Mouse (Mus musculus): Measurements from ENCODE around the gene Dgkg.

Gene Dgkg

GRCm38 (mm10) chr16:22656533-22657444, at the start of gene Dgkg:
Gene Dgkg (minus strand): TSS chr16:22657221.
- peak; percentile 63 to 67 for DNase-seq

- peak; percentile 87 to 93 for DNase-seq
Measured at GRCm38 (mm10) chr16:22704946-22705345, 47.9 kb upstream of the Dgkg start.

DNA sequence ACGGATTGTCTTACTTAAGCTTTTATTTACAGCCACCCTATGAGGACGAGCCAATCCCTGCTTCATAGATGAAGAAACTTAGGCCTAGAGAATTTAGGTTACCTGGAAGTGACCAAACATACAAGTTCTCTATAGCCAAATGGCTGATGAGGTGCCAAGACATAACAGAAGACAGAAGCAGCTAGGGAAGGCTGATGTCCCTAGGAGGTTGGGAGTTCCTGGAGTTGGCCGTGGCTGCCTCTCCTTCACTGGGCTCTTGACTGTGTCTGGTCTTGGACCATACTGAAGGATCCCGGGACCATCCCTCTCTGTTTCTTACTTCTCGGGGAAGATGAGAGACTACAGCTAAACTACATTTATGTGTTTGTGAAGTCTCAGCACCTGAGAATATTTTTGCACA, 47.1 kb upstream of the Dgkg start:
- peak in 1 of 2 experiments; percentile 31 for DNase-seq

GRCm38 (mm10) chr16:22698846-22699760, 42.1 kb upstream of the Dgkg start:
- peak; percentile 73 to 80 for DNase-seq

DNA sequence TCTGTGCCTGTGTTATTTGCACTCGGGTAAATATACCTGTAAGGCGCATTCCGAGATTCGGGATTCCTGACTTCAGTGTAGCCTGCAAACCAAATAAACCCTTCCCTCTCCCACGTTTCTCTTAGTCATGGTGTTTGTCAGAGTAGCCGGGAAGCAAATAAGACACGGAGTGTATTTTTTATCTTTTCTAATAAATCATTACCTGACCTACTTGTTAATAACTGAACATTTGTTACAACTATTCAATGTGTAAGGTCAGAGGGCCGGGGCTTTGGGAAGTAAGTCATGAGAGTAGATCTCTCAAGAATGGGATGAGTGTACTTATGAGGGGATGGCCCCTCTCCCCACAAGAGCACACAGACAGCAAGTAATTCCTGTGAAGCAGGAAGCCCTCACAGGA, 41.1 kb upstream of the Dgkg start:
- no peak for DNase-seq

- DNase-seq = no peak
Measured at GRCm38 (mm10) chr16:22689622-22690021, 32.6 kb upstream of the Dgkg start.

GRCm38 (mm10) chr16:22687711-22688230, 30.8 kb upstream of the Dgkg start:
- DNase-seq = no peak

DNA sequence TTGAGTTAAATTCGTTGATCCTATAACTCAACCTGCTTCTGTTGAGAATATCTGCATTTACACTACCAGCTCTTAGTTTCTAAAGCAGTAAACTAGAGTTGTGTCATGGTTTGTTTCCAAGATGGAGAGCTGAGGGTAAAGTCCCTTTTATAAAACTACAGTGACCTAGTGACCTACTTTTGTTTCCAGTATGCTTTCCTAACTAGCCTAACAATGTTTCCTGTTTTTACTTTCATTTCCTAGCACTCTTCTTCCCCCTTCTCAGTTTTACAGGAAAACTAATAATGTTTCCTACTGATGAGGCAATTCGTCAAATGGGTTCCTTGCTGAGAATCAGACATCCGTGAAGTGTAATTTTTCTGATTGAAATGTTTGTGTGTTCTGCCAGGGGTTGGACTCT, 26.6 kb upstream of the Dgkg start:
- no peak for DNase-seq

GRCm38 (mm10) chr16:22682727-22683126, 25.7 kb upstream of the Dgkg start:
- no peak for DNase-seq

GRCm38 (mm10) chr16:22679641-22680040, 22.6 kb upstream of the Dgkg start:
- DNase-seq = no peak

GRCm38 (mm10) chr16:22674636-22675035, 17.6 kb upstream of the Dgkg start:
- no peak for DNase-seq

DNA sequence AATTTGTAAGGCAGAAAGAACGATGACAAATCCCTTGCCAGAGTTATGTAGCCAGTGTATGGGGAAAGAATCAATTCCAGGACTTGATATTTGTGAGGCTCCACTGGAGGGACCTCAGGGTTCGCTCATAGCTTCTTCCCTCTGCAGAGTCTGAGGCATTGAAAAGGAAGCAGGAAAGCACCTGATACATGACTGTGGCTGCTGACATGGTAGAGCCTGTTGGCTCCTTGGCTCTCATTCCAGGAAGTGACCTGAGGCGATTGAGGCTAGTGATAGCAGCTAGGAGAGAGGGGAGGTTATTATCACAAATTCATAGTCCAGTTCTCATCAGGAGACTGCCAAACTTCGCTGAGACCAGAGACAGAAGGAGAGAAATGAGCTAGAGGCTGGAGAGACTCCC, 17.1 kb upstream of the Dgkg start:
- DNase-seq = no peak

- DNase-seq = no peak
Measured at GRCm38 (mm10) chr16:22664033-22664432, 7.0 kb upstream of the Dgkg start.

DNA sequence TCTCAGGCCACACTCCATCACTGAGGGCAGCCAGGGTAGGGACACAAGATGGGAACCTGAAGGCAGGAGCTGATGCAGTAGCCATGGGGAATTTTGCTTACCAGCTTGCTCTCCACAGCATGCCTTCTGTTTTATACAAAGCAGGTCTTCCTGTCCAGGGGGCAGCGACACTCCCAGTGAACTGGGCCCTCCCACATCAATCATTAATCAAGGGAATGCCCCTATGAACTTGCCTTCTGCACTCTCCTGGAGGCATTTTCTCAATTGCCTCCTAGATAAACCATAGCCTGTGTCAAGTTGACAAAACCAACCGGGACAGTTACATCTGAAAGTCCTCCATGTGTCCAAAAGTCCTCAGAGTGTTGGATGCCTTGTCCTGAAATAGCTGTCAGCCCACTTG, 6.1 kb upstream of the Dgkg start:
- no peak for DNase-seq

DNA sequence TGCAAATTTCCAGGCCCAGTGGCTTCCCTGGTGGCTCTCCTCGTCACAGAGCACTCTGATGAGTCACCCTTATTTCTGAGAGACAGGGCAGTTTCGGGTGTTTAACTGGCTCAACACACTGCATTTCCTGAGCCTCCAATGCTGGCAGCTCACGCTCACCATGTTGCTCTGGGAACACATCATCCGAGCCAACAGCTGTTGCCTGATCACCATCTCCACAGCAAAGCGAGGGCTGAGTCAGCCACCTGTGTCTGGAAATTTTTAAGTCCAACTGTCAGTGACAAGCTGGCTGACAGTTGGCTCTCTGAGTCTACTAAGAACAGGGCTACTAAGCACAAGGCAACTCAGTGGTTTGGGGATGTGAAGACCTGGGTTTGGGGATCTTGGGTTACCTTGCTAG, 4.1 kb upstream of the Dgkg start:
- DNase-seq = no peak

DNA sequence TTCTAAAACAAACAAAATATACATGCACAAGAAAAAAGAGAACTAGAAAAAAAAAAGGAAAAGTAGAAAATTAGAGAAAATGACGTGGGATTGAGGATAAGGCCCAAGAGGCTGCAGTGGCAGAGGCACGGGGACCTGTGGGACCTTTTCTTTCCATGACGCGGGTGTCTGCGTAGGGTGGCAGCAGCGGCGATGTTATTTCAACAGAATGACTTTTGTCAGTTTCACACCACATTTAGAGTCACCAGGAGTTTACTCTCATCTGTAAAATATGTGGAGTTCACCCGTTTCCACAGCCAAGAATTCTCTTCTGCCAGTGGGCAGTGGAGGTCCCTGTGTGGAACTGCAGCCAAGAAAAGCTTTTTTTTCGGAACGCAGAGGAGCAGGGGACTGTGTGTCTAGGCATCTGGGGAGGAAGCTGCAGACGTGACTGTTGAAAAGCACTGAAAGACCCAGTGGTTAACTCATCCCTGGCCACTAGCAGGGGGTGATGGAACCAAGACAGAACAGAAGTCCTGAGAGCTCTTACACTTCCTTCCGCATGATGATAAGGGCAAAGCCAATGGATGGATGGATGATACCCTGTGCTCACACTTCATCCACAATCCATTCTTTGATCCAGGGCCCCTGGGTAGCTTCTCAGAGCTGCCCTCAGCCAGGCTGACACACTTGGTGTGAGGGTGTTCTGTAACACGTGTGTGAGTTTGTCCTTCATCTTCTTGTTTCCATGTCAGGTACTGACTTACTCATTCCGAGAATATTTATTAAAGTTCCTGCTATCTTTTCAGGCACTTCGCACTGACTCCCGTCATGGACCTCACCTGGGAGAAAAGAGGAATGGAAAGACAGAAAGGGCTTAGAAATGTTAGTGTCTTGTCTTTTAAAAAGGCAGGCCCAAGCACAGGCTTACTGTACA, 1.1 kb upstream of the Dgkg start:
- no peak for DNase-seq

DNA sequence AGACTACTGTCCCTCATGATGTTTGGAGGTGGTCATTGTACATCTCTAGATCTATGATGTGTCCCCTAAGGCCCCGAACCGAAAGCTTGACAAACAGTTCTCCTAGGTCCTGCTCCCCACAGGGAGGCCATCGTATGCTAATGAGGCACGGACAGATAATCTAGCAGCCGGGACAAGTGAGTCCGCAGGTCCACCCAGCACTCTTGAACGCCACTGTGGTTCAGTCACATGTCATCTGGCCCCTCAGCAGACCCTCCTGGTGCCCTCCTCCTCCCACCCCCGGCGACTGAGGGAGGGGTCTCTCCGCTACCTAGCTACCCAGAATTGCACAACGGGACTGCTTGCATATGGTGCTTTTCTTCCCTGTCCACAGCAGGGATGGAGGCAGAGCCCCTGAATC, 1.2 kb downstream of the Dgkg start:
- peak in 1 of 2 experiments; percentile 24 for DNase-seq

- DNase-seq = peak in 1 of 2 experiments; percentile 12
Measured at GRCm38 (mm10) chr16:22655223-22655622, 1.8 kb downstream of the Dgkg start.

GRCm38 (mm10) chr16:22654477-22654835, 2.6 kb downstream of the Dgkg start:
- DNase-seq = peak in 1 of 2 experiments; percentile 12

DNA sequence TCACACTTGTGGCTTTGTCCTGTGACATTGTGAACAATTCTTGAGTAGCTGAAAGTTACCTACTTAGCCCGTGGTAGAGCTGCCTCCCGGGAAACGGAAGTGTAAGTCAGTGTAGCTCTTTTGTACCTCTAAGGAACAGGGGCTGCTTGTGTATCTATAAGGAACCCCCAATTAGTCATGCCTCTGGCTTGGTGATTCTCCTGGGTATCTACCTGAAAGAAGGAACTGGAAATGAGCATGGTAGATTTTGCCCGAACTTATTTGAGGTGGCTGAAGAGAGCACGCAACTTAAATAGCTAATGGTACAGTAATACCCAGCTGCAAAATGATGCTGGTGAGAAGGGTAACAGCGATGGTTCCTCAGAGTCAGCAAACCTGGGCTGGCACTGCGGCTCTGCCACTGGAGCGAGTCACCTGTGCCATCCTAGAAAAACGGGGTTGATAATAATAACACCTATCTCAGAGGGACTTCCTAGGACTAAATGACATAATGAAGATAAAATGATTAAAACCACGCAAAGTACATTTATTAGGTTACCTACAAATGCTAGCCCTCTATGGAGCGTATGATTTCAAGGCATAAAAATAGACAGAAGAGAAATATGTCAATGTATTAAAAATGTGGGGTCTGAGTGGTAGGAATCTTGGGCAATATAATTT, 3.1 kb downstream of the Dgkg start:
- DNase-seq = no peak

DNA sequence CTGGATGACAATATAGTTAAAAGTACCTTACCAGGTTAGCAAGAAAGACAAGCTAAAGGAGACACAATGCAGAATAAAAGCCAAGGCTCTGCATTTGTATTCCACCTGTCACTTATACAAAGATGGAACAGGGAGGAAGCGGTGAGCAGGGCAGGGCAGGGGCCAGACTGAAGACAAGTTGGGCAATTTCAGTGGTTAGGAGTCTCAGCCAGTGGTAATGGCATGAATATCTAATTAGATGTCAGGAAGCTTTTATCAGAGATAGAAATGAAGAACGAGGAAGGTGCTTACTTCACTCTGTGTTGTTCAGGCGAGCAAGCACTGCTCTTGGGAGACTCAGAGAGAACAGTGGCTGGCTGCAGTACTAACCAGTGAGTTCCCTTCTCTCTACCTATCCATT, 5.8 kb downstream of the Dgkg start:
- no peak for DNase-seq

GRCm38 (mm10) chr16:22645256-22645655, 11.8 kb downstream of the Dgkg start:
- DNase-seq = no peak
